Mouse (Mus musculus) embryonic facial prominence, embryonic 13.5 days (tissue): Measurements from ENCODE around the gene Tlk2. TPM values are rescaled to one million over a fixed set of nuclear protein-coding genes. Genes with fewer than 3 reads are reported as not detected.
"Not testable (repeated sequence)": the region's sequence is repeated elsewhere in the genome, so short reads cannot be mapped to it uniquely, and the experiment has no call there.

Experiments
- ATAC-seq: fragments of 200-750 bp; cut with Nextera tagmentation; 2 replicates; pipeline ENCODE4 v1.8.0; 2017; ENCODE audit warnings: low read depth; ENCODE audit not compliant: insufficient number of reproducible peaks, insufficient read depth, low FRiP score, low TSS enrichment
- H3K27ac ChIP-seq: fragments of 300-500 bp; sonication (generic); 2 replicates; pipeline ENCODE4 v1.5.1; 2015; ENCODE audit warnings: moderate library complexity, mild to moderate bottlenecking, inconsistent platforms
- H3K27me3 ChIP-seq: fragments of 300-500 bp; sonication (generic); 2 replicates; pipeline ENCODE4 v1.6.1; 2015; ENCODE audit warnings: mild to moderate bottlenecking, inconsistent platforms
- H3K36me3 ChIP-seq: fragments of 300-500 bp; sonication (generic); 2 replicates; pipeline ENCODE4 v1.6.1; 2015; ENCODE audit warnings: mild to moderate bottlenecking, inconsistent platforms
- H3K4me1 ChIP-seq: fragments of 300-500 bp; sonication (generic); 2 replicates; pipeline ENCODE4 v1.6.1; 2015; ENCODE audit warnings: inconsistent platforms
- H3K4me2 ChIP-seq: fragments of 300-500 bp; sonication (generic); 2 replicates; pipeline ENCODE4 v1.6.1; 2015; ENCODE audit warnings: moderate library complexity, mild to moderate bottlenecking, inconsistent platforms
- H3K4me3 ChIP-seq: fragments of 300-500 bp; sonication (generic); 2 replicates; pipeline ENCODE4 v1.5.1; 2015; ENCODE audit warnings: mild to moderate bottlenecking, inconsistent platforms
- H3K9ac ChIP-seq: fragments of 300-500 bp; sonication (generic); 2 replicates; pipeline ENCODE4 v1.6.1; 2015; ENCODE audit warnings: mild to moderate bottlenecking, inconsistent platforms
- H3K9me3 ChIP-seq: fragments of 300-500 bp; sonication (generic); 2 replicates; pipeline ENCODE4 v1.6.1; 2016; ENCODE audit warnings: inconsistent platforms
- WGBS: fragments of 180-500 bp; shearing (Covaris S2); methylation state at CpG from one replicate; pipeline ENCODE4 v1.1.7; 2015; ENCODE audit warnings: mixed read lengths; 5-methylcytosine and 5-hydroxymethylcytosine counted together
- polyA plus RNA-seq: library from polyadenylated mRNA; unstranded; fragments of >200 nt; fragmentation: Nextera tagmentation; extraction: Ambion mirVana; gene quantifications from 2 replicates; pipeline ENCODE4 v1.2.1, GENCODE M21; 2015

Tlk2 gene
- polyA plus RNA-seq, result 23.9 and 26.7 TPM in 2 replicates

DNA sequence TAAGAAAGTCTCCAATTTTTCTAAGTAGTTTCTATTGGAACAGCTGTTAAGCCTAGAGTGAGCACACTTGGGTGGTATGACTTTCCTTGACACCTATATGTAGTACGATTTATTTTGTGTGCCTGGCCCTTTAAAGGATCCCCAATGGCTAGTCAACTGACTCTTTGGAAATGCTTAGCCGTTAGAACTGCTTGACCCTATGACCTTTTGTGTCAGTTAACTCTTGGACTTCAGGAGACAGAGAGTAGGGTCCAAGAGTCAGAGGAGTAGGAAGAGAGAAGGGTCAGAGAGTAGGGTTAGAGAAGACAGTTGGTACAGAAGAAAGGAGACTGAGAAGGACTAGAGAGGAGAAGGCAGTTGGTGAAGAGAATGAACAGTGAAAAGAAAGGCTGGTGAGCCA is at the start of gene Tlk2:
Tlk2 (plus strand) TSS at position 292 of the 400 bp plus-strand sequence.
- ATAC-seq, result no peak
- Histone ChIP-seq H3K9me3 (no peaks in the 10 kb centered on the region), H3K4me2 (peak within 1 kb of the TSS; percentile 82)

DNA sequence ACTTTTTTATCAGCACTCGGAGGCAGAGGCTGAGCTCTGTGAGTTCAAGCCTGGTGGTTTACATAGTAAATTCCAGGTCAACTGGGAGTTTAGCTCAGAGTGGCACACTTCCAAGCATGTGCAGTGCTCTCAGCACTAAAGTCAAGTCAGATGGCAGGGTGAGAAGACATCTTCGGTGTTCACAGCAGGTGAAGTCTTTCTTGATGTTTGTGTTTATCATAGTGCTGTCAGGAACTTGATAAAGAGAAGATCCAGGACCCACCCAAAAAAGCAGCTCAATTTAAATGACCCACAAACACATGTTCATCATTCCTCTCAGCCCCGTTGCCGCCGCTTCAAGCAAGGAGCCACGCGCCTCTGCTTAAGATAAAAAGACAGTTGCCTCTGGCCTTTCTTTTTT is 42.9 kb upstream of the Tlk2 start:
- WGBS, result 94% methylated on average over 7 of the region's 7 CpGs
- no peak for ATAC-seq
- peaks cover 97% of the 10 kb centered on the region for H3K36me3 ChIP-seq

More for the DNA sequence above, at the start of gene Tlk2:
- H3K4me1 ChIP-seq, result peaks cover 22% of the 10 kb centered on the region
- no peaks in the 10 kb centered on the region for H3K27me3 ChIP-seq
- H3K4me3 ChIP-seq, result peak within 1 kb of the TSS; percentile 92
- peaks cover 15% of the 10 kb centered on the region for H3K36me3 ChIP-seq
- 33% methylated on average over 2 of the region's 2 CpGs for WGBS
- no peak within 1 kb of the TSS; the same call in 1 of the 2 replicates for H3K27ac ChIP-seq
- H3K9ac ChIP-seq, result no peak within 1 kb of the TSS

DNA sequence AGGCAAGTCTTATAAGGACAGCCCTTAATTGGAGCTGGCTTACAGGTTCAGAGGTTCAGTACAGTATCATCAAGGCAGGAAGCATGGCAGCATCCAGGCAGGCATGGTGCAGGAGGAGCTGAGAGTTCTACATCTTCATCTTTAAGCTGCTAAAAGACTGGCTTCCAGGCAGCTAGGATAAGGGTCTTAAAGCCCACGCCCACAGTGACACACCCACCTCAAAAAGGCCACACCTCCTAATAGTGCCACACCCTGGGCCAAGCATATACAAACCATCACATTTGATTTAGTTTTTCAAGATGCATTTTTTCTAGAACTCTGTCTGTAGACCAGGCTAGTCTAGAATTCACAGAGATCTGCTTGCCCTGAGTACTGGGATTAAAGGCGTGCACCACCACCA is 41.4 kb upstream of the Tlk2 start:
- peaks cover 90% of the 10 kb centered on the region for H3K36me3 ChIP-seq
- H3K4me3 ChIP-seq, H3K4me2 ChIP-seq: not testable (repeated sequence)

More for the DNA sequence above, 42.9 kb upstream of the Tlk2 start:
- H3K4me1 ChIP-seq, result no peaks in the 10 kb centered on the region
- H3K27ac ChIP-seq, result no peak overlapping the region
- no peak overlapping the region for H3K4me2 ChIP-seq
- H3K9me3 ChIP-seq, result no peaks in the 10 kb centered on the region
- no peaks in the 10 kb centered on the region for H3K27me3 ChIP-seq
- no peak overlapping the region for H3K9ac ChIP-seq
- H3K4me3 ChIP-seq, result no peak overlapping the region

DNA sequence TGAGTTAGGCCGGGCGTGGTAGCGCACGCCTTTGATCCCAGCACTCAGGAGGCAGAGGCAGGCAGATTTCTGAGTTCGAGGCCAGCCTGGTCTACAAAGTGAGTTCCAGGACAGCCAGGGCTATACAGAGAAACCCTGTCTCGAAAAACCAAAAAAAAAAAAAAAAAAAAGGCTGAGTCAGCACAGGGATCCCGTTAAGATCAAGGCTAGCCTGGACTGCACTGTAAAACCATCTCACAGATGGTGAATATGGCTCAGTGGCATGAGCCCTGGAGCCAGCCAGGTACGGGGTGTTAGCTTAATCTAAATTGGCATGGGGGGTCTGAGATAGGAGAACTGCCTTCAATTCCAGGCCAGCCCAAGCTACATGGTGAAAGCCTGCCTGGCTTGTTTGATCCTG is 38.1 kb upstream of the Tlk2 start:
- not testable (repeated sequence) for H3K27ac ChIP-seq, H3K4me3 ChIP-seq, H3K4me2 ChIP-seq, H3K9ac ChIP-seq, H3K9me3 ChIP-seq, ATAC-seq, H3K27me3 ChIP-seq, H3K4me1 ChIP-seq
- 92% methylated on average over 8 of the region's 8 CpGs for WGBS
- H3K36me3 ChIP-seq, result peaks cover 57% of the 10 kb centered on the region

More for the DNA sequence above, 41.4 kb upstream of the Tlk2 start:
- not testable (repeated sequence) for H3K9me3 ChIP-seq, H3K4me1 ChIP-seq, H3K9ac ChIP-seq, H3K27me3 ChIP-seq, H3K27ac ChIP-seq, ATAC-seq
- 92% methylated on average over 2 of the region's 2 CpGs for WGBS

DNA sequence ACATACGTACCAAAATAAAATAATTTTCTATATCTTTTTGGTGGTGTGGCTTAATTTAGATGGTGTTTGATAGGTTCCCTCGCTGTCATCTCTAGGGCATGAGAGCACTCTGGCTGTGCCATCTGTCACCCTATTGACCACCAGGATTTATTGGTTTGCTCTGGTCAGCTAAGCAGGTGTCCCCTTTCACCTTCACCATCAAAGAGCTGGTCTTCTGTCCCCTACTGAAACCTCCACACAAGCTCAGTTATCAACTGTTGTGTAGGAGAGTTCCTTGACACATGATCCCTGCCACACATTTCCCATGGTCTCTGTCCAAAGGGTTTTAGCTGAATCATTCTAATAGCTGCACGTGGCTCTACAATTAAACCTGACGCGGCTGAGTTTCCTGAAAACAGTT is 37.5 kb upstream of the Tlk2 start:
- 93% methylated on average over 5 of the region's 5 CpGs for WGBS
- Histone ChIP-seq H3K4me1 (no peaks in the 10 kb centered on the region), H3K36me3 (peaks cover 51% of the 10 kb centered on the region), H3K4me2 (no peak overlapping the region), H3K27ac (no peak overlapping the region), H3K9me3 (no peaks in the 10 kb centered on the region), H3K27me3 (no peaks in the 10 kb centered on the region), H3K9ac (no peak overlapping the region), H3K4me3 (no peak overlapping the region)
- no peak for ATAC-seq

DNA sequence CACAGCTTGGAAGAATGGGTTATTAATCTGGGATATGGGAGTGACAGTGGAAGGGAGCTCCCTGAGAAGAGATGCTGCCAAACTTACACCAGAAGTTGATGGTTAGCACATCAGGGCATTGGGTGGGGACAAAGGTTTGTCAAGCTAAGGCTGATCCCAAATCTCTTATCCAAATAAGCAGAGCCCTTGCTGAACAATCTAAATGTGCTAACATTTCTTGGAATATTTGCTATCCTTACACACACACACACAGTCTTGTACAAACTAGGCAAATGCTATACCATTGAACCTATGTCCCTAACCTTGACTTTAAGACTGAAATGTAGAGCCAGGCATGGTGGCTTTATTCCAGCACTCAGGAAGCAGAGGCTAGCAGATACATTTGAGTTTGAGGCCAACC is 35.0 kb upstream of the Tlk2 start:
- H3K4me2 ChIP-seq, result no peak overlapping the region
- H3K9me3 ChIP-seq, result no peaks in the 10 kb centered on the region
- peaks cover 27% of the 10 kb centered on the region for H3K36me3 ChIP-seq
- H3K27me3 ChIP-seq, result no peaks in the 10 kb centered on the region
- H3K9ac ChIP-seq, result no peak overlapping the region
- H3K27ac ChIP-seq, result no peak overlapping the region
- ATAC-seq, result no peak
- no peaks in the 10 kb centered on the region for H3K4me1 ChIP-seq
- no peak overlapping the region for H3K4me3 ChIP-seq

DNA sequence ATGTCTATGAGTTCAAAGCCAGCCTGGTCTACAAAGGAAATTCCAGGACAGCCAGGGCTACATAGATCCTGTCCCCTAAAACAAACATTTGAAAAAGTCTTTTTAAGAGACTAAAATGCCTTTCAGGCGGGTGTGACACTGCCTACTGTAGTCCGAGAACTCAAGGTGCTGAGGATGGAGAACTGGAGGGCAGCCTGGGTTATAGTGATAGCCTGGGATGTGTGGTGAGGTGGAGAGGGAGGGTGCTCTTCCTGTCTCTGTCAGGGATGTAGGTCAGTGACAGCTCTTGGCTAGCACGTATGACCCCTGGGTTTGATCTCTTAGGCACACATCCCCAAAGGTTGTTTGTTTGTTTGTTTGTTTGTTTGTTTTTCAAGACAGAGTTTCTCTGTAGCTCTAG is 34.5 kb upstream of the Tlk2 start:
- Histone ChIP-seq H3K27me3 (no peaks in the 10 kb centered on the region), H3K4me3 (no peak overlapping the region), H3K9me3 (no peaks in the 10 kb centered on the region), H3K4me2 (no peak overlapping the region), H3K4me1 (no peaks in the 10 kb centered on the region), H3K36me3 (peaks cover 24% of the 10 kb centered on the region), H3K9ac (no peak overlapping the region), H3K27ac (no peak overlapping the region)
- WGBS, result 82% methylated on average over 3 of the region's 3 CpGs
- no peak for ATAC-seq

DNA sequence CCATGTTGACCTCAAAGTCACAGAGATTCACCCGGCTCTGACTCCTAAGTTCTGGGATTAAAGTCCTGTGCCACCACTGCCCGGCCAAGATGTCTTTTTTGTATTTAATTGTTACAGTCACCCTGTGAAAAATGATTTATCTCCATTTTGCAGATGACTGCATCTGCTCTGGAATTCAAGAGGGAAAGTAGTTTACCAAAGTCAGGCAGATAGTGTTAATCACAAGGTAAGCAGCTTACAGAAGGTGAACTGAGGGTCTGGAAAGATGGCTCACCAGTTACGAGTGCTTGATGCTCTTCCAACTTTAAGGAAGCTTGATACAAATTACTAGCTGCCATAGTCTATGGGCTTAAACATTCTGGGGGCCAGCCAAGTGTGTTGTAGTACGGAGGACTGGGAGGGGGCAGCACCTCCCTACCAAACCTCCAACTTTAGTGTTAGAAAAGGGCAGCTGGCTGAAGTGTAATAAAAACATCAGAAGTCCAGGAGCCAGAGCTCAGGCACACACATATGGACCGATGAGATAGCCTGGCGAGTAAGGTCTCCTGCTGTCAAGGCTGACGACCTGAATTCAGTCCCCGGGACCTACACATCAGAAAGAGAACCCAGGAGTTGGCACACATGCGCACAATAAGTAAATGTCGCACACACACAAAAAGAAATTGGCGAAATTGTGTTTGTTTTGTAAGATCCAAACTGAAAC is 33.9 kb upstream of the Tlk2 start:
- Histone ChIP-seq H3K27me3 (no peaks in the 10 kb centered on the region), H3K9ac (no peak overlapping the region), H3K4me2 (no peak overlapping the region), H3K27ac (no peak overlapping the region), H3K9me3 (no peaks in the 10 kb centered on the region), H3K4me1 (no peaks in the 10 kb centered on the region), H3K36me3 (peaks cover 18% of the 10 kb centered on the region), H3K4me3 (no peak overlapping the region)
- no peak for ATAC-seq
- 83% methylated on average over 11 of the region's 11 CpGs for WGBS

DNA sequence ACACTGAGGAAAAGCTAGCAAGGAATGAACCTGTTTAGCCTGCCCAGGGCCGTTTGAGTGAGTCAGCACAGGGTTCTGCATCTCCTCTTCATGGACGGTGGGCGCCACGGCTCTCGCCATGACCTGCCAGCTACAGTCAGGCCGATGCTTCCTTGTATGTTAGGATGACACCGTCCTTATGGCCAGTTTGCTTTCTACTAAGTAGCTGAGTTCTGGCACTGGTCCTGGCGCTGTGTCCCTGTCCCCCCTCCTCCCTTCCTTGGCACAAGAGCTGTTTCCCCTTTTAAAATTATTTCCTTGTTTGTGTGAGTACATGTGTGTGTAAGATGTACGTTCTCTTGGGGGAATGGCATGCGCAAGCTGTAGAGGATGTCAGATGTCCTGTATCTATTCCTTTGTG is 33.4 kb upstream of the Tlk2 start:
- Histone ChIP-seq H3K4me2 (no peak overlapping the region), H3K27ac (no peak overlapping the region), H3K4me1 (no peaks in the 10 kb centered on the region), H3K4me3 (no peak overlapping the region), H3K36me3 (peaks cover 13% of the 10 kb centered on the region), H3K27me3 (no peaks in the 10 kb centered on the region), H3K9me3 (no peaks in the 10 kb centered on the region), H3K9ac (no peak overlapping the region)
- ATAC-seq, result no peak
- WGBS, result 89% methylated on average over 10 of the region's 10 CpGs

DNA sequence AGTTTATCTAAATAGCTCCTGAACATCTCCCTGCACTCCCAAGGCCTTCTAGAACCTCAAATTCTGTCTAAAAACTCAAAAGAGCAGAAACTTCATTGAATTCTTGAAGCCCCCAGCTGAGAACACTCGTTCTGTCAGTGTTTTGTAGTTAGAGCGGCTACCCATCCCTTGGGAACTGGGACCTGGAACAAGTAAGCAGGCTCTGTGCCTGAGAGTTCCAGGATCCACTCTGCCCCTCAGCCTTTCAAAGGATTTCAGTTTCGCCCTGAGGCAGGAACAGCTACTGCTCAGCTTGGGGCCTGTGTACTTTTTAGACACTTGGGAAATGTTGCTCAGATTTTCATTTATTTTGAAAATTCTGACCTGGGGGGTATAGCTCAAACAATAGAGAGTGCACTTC is 32.0 kb upstream of the Tlk2 start, which contains the start of gene Gm10842:
Gm10842 (plus strand) TSS at position 301 of the 400 bp plus-strand sequence.
- no peak for ATAC-seq
- Histone ChIP-seq H3K4me1 (no peaks in the 10 kb centered on the region), H3K27me3 (no peaks in the 10 kb centered on the region; the same call in 1 of the 2 replicates), H3K36me3 (no peaks in the 10 kb centered on the region), H3K4me2 (no peak within 1 kb of the TSS), H3K27ac (no peak within 1 kb of the TSS), H3K4me3 (no peak within 1 kb of the TSS), H3K9ac (no peak within 1 kb of the TSS), H3K9me3 (no peaks in the 10 kb centered on the region)
- WGBS, result 55% methylated on average over 3 of the region's 3 CpGs

DNA sequence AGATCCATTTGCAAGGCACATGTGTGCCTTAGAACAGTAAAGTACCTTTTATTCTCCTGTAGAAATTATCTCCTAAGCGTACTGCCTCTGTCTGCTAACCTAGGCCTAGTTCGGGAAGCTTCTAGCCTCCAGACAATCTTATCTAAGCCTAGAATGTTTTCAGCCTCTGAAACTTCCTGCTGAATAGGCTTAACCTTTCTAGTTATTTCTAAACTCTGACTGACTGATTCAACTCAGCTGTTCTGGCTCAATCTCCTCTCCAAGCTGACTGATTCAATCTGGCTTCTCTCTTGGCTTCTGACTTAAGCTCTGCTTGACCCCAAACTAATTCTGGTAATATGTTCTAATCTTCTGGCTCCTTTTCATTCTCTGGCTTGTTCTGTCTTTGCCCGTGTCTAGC is 29.3 kb upstream of the Tlk2 start:
- Histone ChIP-seq H3K4me1 (peaks cover 18% of the 10 kb centered on the region), H3K36me3 (no peaks in the 10 kb centered on the region), H3K9me3 (no peaks in the 10 kb centered on the region), H3K9ac (no peak overlapping the region), H3K27me3 (peaks cover 2% of the 10 kb centered on the region), H3K4me2 (no peak overlapping the region), H3K4me3 (no peak overlapping the region), H3K27ac (no peak overlapping the region)
- no peak for ATAC-seq
- WGBS, result 65% methylated on average over 3 of the region's 3 CpGs

DNA sequence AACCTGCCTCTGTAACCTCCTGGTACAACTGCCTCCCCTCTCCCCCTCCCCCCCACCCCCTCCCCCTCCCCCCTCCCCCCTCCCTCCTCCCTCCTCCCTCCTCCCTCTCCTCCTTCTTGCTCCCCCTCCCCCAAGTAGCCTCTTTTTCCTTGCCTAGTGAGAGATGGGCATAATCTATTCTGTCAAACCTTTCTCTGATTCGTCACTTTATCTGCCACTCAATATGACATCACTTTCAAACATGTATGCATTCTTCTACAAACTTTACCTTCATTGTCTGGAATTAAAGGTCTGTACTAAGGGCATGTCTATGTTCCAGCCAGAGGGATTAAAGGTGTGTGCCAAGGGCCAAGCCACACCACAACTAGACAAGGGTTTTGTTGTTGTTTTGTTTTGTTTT is 28.8 kb upstream of the Tlk2 start:
- peaks cover 2% of the 10 kb centered on the region for H3K27me3 ChIP-seq
- no peak overlapping the region for H3K4me3 ChIP-seq
- no peak overlapping the region for H3K9ac ChIP-seq
- no peak for ATAC-seq
- WGBS, result 75% methylated on average over 1 of the region's 1 CpGs
- H3K36me3 ChIP-seq, result no peaks in the 10 kb centered on the region
- H3K9me3 ChIP-seq, result no peaks in the 10 kb centered on the region
- peaks cover 18% of the 10 kb centered on the region for H3K4me1 ChIP-seq
- no peak overlapping the region for H3K27ac ChIP-seq
- H3K4me2 ChIP-seq, result no peak overlapping the region
